Mouse (Mus musculus) forebrain, embryonic 14.5 days (tissue): ENCODE data around the gene Commd6. TPM values are rescaled to one million over a fixed set of nuclear protein-coding genes. Genes with fewer than 3 reads are reported as not detected.
A peak's percentile ranks its signal among the peaks of the same experiment; 100 is the strongest.

Experiments
- ATAC-seq: fragments of 200-750 bp; cut with Nextera tagmentation; 2 replicates; pipeline ENCODE4 v1.8.0; 2017; ENCODE audit warnings: mild to moderate bottlenecking, moderate library complexity
- DNase-seq: peaks from one replicate; pipeline ENCODE4 v3.0.0-alpha.2; 2015; ENCODE audit warnings: low spot score
- H3K27ac ChIP-seq: fragments of 300-500 bp; sonication (generic); 2 replicates; pipeline ENCODE4 v1.5.1; 2014; ENCODE audit warnings: low read depth, mild to moderate bottlenecking, control low read depth, low read length, moderate library complexity
- H3K27me3 ChIP-seq: fragments of 300-500 bp; sonication (generic); replicated peaks from 2 replicates; pipeline ENCODE4 v1.6.1; 2014; ENCODE audit warnings: low read length, control low read depth, mixed read lengths; ENCODE audit not compliant: control insufficient read depth, insufficient read depth
- H3K36me3 ChIP-seq: fragments of 300-500 bp; sonication (generic); 2 replicates; pipeline ENCODE4 v1.6.1; 2014; ENCODE audit warnings: low read length, control low read depth; ENCODE audit not compliant: control insufficient read depth, insufficient read depth
- H3K4me1 ChIP-seq: fragments of 300-500 bp; sonication (generic); 2 replicates; pipeline ENCODE4 v1.6.1; 2014; ENCODE audit warnings: antibody characterized with exemption, low read length, control low read depth; ENCODE audit not compliant: control insufficient read depth, insufficient read depth
- H3K4me2 ChIP-seq: fragments of 300-500 bp; sonication (generic); 2 replicates; pipeline ENCODE4 v1.6.1; 2014; ENCODE audit warnings: mild to moderate bottlenecking, control low read depth, low read length
- H3K4me3 ChIP-seq: fragments of 300-500 bp; sonication (generic); 2 replicates; pipeline ENCODE4 v1.5.1; 2014; ENCODE audit warnings: low read depth, low read length, control low read depth
- H3K9ac ChIP-seq: fragments of 300-500 bp; sonication (generic); 2 replicates; pipeline ENCODE4 v1.6.1; 2014; ENCODE audit warnings: mild to moderate bottlenecking, low read length, control low read depth, moderate library complexity
- H3K9me3 ChIP-seq: fragments of 300-500 bp; sonication (generic); replicated peaks from 2 replicates; pipeline ENCODE4 v1.6.1; 2016; ENCODE audit warnings: low read length, control low read depth, mixed read lengths; ENCODE audit not compliant: control insufficient read depth
- WGBS: fragments of 180-500 bp; shearing (Covaris S2); extraction: QIAGEN DNeasy Blood & Tissue Kit; methylation state at CpG from one replicate; pipeline ENCODE4 v1.1.7; 2014; 5-methylcytosine and 5-hydroxymethylcytosine counted together
- polyA plus RNA-seq: library from polyadenylated mRNA; unstranded; fragments of >200 nt; fragmentation: Nextera tagmentation; extraction: Ambion mirVana; gene quantifications from 2 replicates; pipeline ENCODE4 v1.2.1, GENCODE M21; 2014

Commd6 gene
- 81.2 and 85.4 TPM in 2 replicates for polyA plus RNA-seq

- under 1% methylated on average over 39 of the region's 39 CpGs for WGBS
- DNase-seq (peak; percentile 96), ATAC-seq (peak; percentile 98)
- Histone ChIP-seq H3K9me3 (no peaks in the 10 kb centered on the region), H3K4me2 (peak within 1 kb of the TSS; percentile 76), H3K36me3 (peaks cover 4% of the 10 kb centered on the region; the same call in 1 of the 2 replicates), H3K9ac (peak within 1 kb of the TSS; percentile 82), H3K4me1 (peaks cover 4% of the 10 kb centered on the region; the same call in 1 of the 2 replicates), H3K27ac (peak within 1 kb of the TSS; percentile 53), H3K4me3 (peak within 1 kb of the TSS; percentile 68), H3K27me3 (no peaks in the 10 kb centered on the region)
Observed at GRCm38 (mm10) chr14:101640153-101640843, at the start of gene Commd6. TSS of gene Commd6 (minus strand) at chr14:101640686.

- H3K27ac ChIP-seq = no peak overlapping the region
- H3K9me3 ChIP-seq = no peaks in the 10 kb centered on the region
- H3K36me3 ChIP-seq = peaks cover 19% of the 10 kb centered on the region
- no peak for ATAC-seq
- H3K4me3 ChIP-seq = no peak overlapping the region
- H3K4me2 ChIP-seq = no peak overlapping the region
- WGBS = 88% methylated on average over 2 of the region's 2 CpGs
- H3K27me3 ChIP-seq = no peaks in the 10 kb centered on the region
- H3K4me1 ChIP-seq = no peaks in the 10 kb centered on the region
- no peak overlapping the region for H3K9ac ChIP-seq
- no peak for DNase-seq
Observed at GRCm38 (mm10) chr14:101688406-101688805, 47.9 kb upstream of the Commd6 start.

- Histone ChIP-seq H3K27ac (no peak overlapping the region), H3K4me1 (no peaks in the 10 kb centered on the region), H3K4me3 (no peak overlapping the region), H3K27me3 (no peaks in the 10 kb centered on the region), H3K36me3 (peaks cover 19% of the 10 kb centered on the region), H3K9me3 (no peaks in the 10 kb centered on the region), H3K9ac (no peak overlapping the region), H3K4me2 (no peak overlapping the region)
- ATAC-seq (no peak), DNase-seq (no peak)
- WGBS = 86% methylated on average over 6 of the region's 6 CpGs
Observed at GRCm38 (mm10) chr14:101687696-101688095, 47.2 kb upstream of the Commd6 start.

GRCm38 (mm10) chr14:101672226-101672625, 31.7 kb upstream of the Commd6 start:
- no peaks in the 10 kb centered on the region for H3K4me1 ChIP-seq
- no peak overlapping the region for H3K4me3 ChIP-seq
- H3K4me2 ChIP-seq = no peak overlapping the region
- peaks cover 25% of the 10 kb centered on the region for H3K36me3 ChIP-seq
- no peak overlapping the region for H3K9ac ChIP-seq
- WGBS = 96% methylated on average over 1 of the region's 1 CpGs
- no peaks in the 10 kb centered on the region for H3K9me3 ChIP-seq
- DNase-seq (no peak), ATAC-seq (no peak)
- no peaks in the 10 kb centered on the region for H3K27me3 ChIP-seq
- H3K27ac ChIP-seq = no peak overlapping the region

- no peak overlapping the region for H3K4me3 ChIP-seq
- H3K36me3 ChIP-seq = peaks cover 31% of the 10 kb centered on the region
- no peaks in the 10 kb centered on the region for H3K27me3 ChIP-seq
- 90% methylated on average over 7 of the region's 7 CpGs for WGBS
- H3K9me3 ChIP-seq = no peaks in the 10 kb centered on the region
- no peak overlapping the region for H3K9ac ChIP-seq
- H3K4me1 ChIP-seq = no peaks in the 10 kb centered on the region
- no peak for DNase-seq
- H3K27ac ChIP-seq = no peak overlapping the region
- no peak overlapping the region for H3K4me2 ChIP-seq
- ATAC-seq = no peak
Observed at GRCm38 (mm10) chr14:101668626-101669025, 28.1 kb upstream of the Commd6 start.

GRCm38 (mm10) chr14:101666536-101666935, 26.1 kb upstream of the Commd6 start:
- H3K9me3 ChIP-seq = no peaks in the 10 kb centered on the region
- H3K4me1 ChIP-seq = no peaks in the 10 kb centered on the region
- no peak overlapping the region for H3K4me3 ChIP-seq
- no peak for DNase-seq
- H3K36me3 ChIP-seq = peaks cover 31% of the 10 kb centered on the region
- no peaks in the 10 kb centered on the region for H3K27me3 ChIP-seq
- no peak overlapping the region for H3K27ac ChIP-seq
- 84% methylated on average over 5 of the region's 5 CpGs for WGBS
- no peak for ATAC-seq
- no peak overlapping the region for H3K4me2 ChIP-seq
- H3K9ac ChIP-seq = no peak overlapping the region

GRCm38 (mm10) chr14:101666056-101666455, 25.6 kb upstream of the Commd6 start:
- WGBS = 93% methylated on average over 7 of the region's 7 CpGs
- Histone ChIP-seq H3K36me3 (peaks cover 34% of the 10 kb centered on the region), H3K4me3 (no peak overlapping the region), H3K27me3 (no peaks in the 10 kb centered on the region), H3K4me1 (no peaks in the 10 kb centered on the region), H3K27ac (no peak overlapping the region), H3K9ac (no peak overlapping the region), H3K4me2 (no peak overlapping the region), H3K9me3 (no peaks in the 10 kb centered on the region)
- DNase-seq (no peak), ATAC-seq (no peak)

- no peak overlapping the region for H3K9ac ChIP-seq
- DNase-seq (no peak), ATAC-seq (no peak)
- H3K27ac ChIP-seq = no peak overlapping the region
- WGBS = 88% methylated on average over 3 of the region's 3 CpGs
- H3K27me3 ChIP-seq = no peaks in the 10 kb centered on the region
- no peak overlapping the region for H3K4me2 ChIP-seq
- no peak overlapping the region for H3K4me3 ChIP-seq
- peaks cover 32% of the 10 kb centered on the region for H3K36me3 ChIP-seq
- H3K4me1 ChIP-seq = no peaks in the 10 kb centered on the region
- H3K9me3 ChIP-seq = no peaks in the 10 kb centered on the region
Observed at GRCm38 (mm10) chr14:101664274-101664673, 23.8 kb upstream of the Commd6 start.

- H3K4me1 ChIP-seq = no peaks in the 10 kb centered on the region
- H3K36me3 ChIP-seq = peaks cover 16% of the 10 kb centered on the region
- no peaks in the 10 kb centered on the region for H3K9me3 ChIP-seq
- ATAC-seq = no peak
- 44% methylated on average over 3 of the region's 3 CpGs for WGBS
- no peak overlapping the region for H3K4me2 ChIP-seq
- no peak for DNase-seq
- no peak overlapping the region for H3K9ac ChIP-seq
- no peak overlapping the region for H3K27ac ChIP-seq
- H3K27me3 ChIP-seq = no peaks in the 10 kb centered on the region
- H3K4me3 ChIP-seq = no peak overlapping the region
Observed at GRCm38 (mm10) chr14:101661654-101662412, 21.3 kb upstream of the Commd6 start.
